Mouse (Mus musculus): ENCODE data around the gene Pdzd9. TPM values are rescaled to one million over a fixed set of nuclear protein-coding genes. Genes with fewer than 3 reads are reported as not detected.
A peak's percentile ranks its signal among the peaks of the same experiment; 100 is the strongest.

The Pdzd9 gene
- total RNA-seq, 2 experiments from 2014 or later: not detected

GRCm38 (mm10) chr7:120647849-120648248, 22.3 kb downstream of the Pdzd9 start:
- intact Hi-C loops (cut with DNase I): no loop called here

GRCm38 (mm10) chr7:120643217-120643616, 26.9 kb downstream of the Pdzd9 start:
- DNase-seq: no peak

More at GRCm38 (mm10) chr7:120647849-120648248, 22.3 kb downstream of the Pdzd9 start:
- DNase-seq: no peak

GRCm38 (mm10) chr7:120635821-120636220, 34.3 kb downstream of the Pdzd9 start:
- DNase-seq: no peak
- intact Hi-C loops (cut with DNase I): no loop called here

More at GRCm38 (mm10) chr7:120643217-120643616, 26.9 kb downstream of the Pdzd9 start:
- intact Hi-C loops (cut with DNase I): no loop called here

DNA sequence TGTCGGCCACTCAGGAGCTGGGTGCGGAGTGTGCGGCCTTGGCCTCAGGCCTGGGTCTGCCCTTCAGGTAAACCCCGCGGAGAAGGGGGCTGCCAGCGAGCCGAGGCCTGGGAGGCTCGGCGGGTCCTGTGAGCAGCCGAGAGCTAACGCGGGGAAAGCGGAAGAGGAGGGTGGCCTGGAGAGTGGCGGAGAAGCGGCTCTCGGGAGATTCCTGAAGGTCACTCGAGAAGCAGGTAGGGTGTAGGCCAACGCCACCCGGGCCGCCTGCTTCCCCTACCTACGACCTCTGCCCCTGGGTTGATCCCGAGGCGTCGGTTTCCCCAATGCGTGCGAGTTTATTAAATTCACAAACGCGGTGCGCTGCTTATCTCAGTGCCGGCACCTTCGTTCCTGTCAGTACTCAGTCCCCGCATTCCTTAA, 34.8 kb downstream of the Pdzd9 start:
- intact Hi-C loops (cut with DNase I): no loop called here

DNA sequence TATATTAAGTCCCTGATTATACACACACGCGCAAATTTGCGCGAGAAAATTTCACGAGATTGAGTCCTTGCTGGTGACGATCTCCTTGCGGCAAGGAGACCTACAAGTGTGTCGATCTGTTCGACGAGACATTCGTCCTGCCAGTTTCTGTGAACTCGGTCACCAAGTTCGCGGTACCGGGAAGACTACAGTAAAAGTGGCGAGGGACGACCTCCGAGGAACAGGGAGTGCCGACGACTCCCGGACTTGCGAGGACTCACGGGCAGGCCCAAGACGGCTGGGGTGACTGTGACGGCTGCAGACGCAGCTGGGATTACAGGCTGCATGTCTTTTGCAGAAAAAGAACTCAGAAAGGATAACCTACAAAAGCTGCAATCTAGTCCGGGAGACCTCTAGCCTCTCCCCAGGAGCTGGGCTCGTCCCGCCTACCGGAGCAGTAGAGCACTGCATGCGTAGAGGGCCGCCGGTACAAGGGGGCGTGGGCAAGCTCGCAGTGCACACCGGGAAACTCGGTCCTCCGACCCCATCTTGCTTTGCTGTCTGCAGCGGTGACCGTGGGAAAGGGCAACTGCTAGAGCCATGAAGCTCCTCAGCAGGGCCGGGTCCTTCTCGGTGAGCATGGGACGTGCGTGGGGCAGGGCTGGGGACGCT, 35.3 kb downstream of the Pdzd9 start, which contains the start of gene Uqcrc2:
Uqcrc2 (plus strand) TSS at position 466 of the 651 bp plus-strand sequence.
- DNase-seq: peak; percentile 77 to 78
- intact Hi-C loops (cut with DNase I): no loop called here

More for the DNA sequence above, 34.8 kb downstream of the Pdzd9 start:
- DNase-seq: no peak

DNA sequence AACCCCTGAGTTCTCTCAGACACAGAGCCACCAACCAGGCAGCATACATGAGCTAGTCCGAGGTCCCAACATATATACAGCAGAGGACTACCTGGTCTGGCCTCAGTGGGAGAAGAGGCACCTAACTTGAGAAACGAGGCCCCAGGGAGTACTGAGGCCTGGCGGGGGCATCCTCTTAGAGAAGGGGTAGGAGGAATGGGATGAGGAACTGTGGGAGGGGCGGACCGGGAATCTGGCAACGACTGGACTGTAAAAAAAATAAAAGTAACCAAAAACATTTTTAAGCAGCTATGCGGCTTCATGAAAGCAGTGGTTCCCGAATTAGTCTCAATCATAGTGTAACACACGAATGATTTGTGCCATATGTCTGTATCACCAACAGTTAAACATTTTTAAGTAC, 35.8 kb downstream of the Pdzd9 start:
- no peak for DNase-seq
- intact Hi-C loops (cut with DNase I): no loop called here

DNA sequence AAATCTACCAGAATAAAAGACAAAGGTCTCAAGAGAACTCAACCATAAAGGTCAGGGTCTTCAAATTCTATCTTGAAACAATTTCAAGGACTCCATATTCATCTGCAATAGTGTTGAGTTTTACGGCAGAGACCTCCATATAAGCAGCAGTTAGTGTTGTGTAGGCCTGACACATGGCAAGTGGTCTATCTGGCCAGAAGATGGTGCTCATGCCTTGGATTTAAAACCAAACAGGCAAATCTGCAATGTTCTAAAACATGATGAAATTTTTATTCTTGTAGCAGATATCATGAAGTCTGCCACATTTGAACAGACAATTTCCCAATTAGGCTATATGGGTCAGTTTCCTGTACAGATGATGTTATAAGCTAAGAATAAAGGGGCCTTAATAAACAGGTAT, 37.6 kb downstream of the Pdzd9 start:
- no peak for DNase-seq
- intact Hi-C loops (cut with DNase I): no loop called here

DNA sequence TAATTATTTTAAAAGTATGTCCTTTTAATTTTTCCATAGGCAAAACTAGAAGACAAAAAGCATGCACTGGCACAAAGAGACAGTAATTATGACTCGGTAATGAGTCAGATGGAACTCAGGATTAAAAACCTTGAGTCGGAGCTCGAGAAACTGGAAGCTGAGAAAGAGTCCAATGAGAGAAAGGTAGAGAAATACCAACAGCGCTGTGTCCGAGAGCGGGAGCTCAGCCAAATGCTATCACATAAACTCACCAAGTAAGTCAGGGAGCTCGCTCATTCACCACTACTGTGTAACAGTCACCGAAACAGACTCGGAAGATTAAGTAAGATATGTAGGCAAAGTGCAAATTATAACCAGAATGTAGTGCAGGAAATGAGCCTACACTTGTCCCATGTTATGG, 49.3 kb downstream of the Pdzd9 start:
- intact Hi-C loops (cut with DNase I): no loop called here
- no peak for DNase-seq

DNA sequence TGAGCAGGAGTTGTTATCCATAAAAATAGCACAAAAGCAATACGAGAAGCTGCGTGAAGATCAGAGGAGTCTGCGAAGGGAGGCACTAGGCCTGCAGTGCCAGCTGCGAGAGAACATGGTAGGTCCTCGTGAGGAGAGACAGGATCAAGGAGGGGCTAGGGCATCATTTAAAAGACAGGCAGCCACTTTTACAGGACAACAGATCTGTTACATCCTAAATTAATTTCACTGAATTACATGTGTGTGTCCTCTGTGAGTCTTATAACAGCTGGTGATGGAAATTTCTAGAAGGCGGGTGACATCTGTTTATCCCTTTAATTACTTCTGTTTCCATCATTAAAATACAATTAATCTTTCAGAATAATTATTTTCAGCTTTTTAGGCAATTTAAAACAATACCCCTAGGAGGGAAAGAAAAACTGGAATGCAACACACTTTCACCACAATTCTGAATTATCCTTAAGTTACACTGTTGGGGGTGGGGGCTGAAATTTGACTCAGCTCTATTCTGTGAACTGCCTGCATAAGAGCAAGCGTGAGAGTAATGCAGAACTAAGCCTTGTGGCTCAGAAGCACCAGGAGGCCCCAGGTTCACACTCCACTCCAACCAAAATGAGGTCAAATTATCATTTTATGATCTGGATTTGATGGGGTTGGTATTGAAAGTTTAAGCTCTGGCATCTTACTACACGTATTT, 49.9 kb downstream of the Pdzd9 start:
- intact Hi-C loops (cut with DNase I): no loop called here
- DNase-seq: no peak

Other genes starting within 250 kb of the Pdzd9 start
- gene Uqcrc2, start 35.2 kb downstream of the Pdzd9 start, total RNA-seq (2021): 100 to 1,000 TPM; 505 to 521 TPM
- gene Mosmo, start 7.3 kb upstream of the Pdzd9 start, total RNA-seq (2021): 10 to 100 TPM; 16.4 to 16.7 TPM
- 1 to 10 TPM in 1 of 2 experiments, under 1 TPM in 1; 0.26 to 1.7 TPM for gene Vwa3a, start 69.0 kb upstream of the Pdzd9 start, total RNA-seq (2021)
- gene Gm5737, start 142.0 kb upstream of the Pdzd9 start, total RNA-seq (2021): under 1 TPM; 0.32 to 0.61 TPM
- 10 to 100 TPM; 55.7 to 60.3 TPM for gene Eef2k, start 172.5 kb upstream of the Pdzd9 start, total RNA-seq (2021)
- 10 to 100 TPM; 10.7 to 11.4 TPM for gene Polr3e, start 247.4 kb upstream of the Pdzd9 start, total RNA-seq (2021)

All from gastrocnemius, postnatal 36 days (tissue).